Mouse (Mus musculus): ENCODE measurements around the gene Galnt14.

The Galnt14 gene

GRCm38 (mm10) chr17:73568204-73568603 is 142.0 kb downstream of the Galnt14 start:
- DNase-seq (ENCODE audit: low spot score) = no peak

GRCm38 (mm10) chr17:73561149-73561548 is 149.1 kb downstream of the Galnt14 start:
- DNase-seq (ENCODE audit: low spot score) = no peak

- DNase-seq (ENCODE audit: low spot score) = no peak
Observed at GRCm38 (mm10) chr17:73560208-73560784, 150.0 kb downstream of the Galnt14 start.

- DNase-seq (ENCODE audit: low spot score) = no peak
Observed at GRCm38 (mm10) chr17:73559498-73559897, 150.8 kb downstream of the Galnt14 start.

- no peak for DNase-seq (ENCODE audit: low spot score)
Observed at GRCm38 (mm10) chr17:73557101-73557500, 153.2 kb downstream of the Galnt14 start.

- DNase-seq (ENCODE audit: low spot score) = no peak
Observed at GRCm38 (mm10) chr17:73556436-73556835, 153.8 kb downstream of the Galnt14 start.

- no peak for DNase-seq (ENCODE audit: low spot score)
Observed at GRCm38 (mm10) chr17:73554668-73555067, 155.6 kb downstream of the Galnt14 start.

- no peak for DNase-seq (ENCODE audit: low spot score)
Observed at GRCm38 (mm10) chr17:73548783-73549566, 161.3 kb downstream of the Galnt14 start.

- no peak for DNase-seq (ENCODE audit: low spot score)
Observed at GRCm38 (mm10) chr17:73548119-73548518, 162.1 kb downstream of the Galnt14 start.

GRCm38 (mm10) chr17:73547483-73547882 is 162.8 kb downstream of the Galnt14 start:
- DNase-seq (ENCODE audit: low spot score) = no peak

GRCm38 (mm10) chr17:73541911-73542310 is 168.3 kb downstream of the Galnt14 start:
- no peak for DNase-seq (ENCODE audit: low spot score)

GRCm38 (mm10) chr17:73541233-73541570 is 169.1 kb downstream of the Galnt14 start:
- no peak for DNase-seq (ENCODE audit: low spot score)

GRCm38 (mm10) chr17:73540409-73541232 is 169.6 kb downstream of the Galnt14 start:
- DNase-seq (ENCODE audit: low spot score) = no peak

- DNase-seq (ENCODE audit: low spot score) = no peak
Observed at GRCm38 (mm10) chr17:73531896-73532295, 178.4 kb downstream of the Galnt14 start.

- DNase-seq (ENCODE audit: low spot score) = no peak
Observed at GRCm38 (mm10) chr17:73522169-73522568, 188.1 kb downstream of the Galnt14 start.

- no peak for DNase-seq (ENCODE audit: low spot score)
Observed at GRCm38 (mm10) chr17:73519350-73519749, 190.9 kb downstream of the Galnt14 start.

GRCm38 (mm10) chr17:73518359-73518758 is 191.9 kb downstream of the Galnt14 start:
- no peak for DNase-seq (ENCODE audit: low spot score)

- DNase-seq (ENCODE audit: low spot score) = no peak
Observed at GRCm38 (mm10) chr17:73515506-73515905, 194.7 kb downstream of the Galnt14 start.

GRCm38 (mm10) chr17:73514862-73515261 is 195.4 kb downstream of the Galnt14 start:
- DNase-seq (ENCODE audit: low spot score) = no peak

GRCm38 (mm10) chr17:73514258-73514657 is 196.0 kb downstream of the Galnt14 start:
- no peak for DNase-seq (ENCODE audit: low spot score)

GRCm38 (mm10) chr17:73512844-73513243 is 197.4 kb downstream of the Galnt14 start:
- no peak for DNase-seq (ENCODE audit: low spot score)

GRCm38 (mm10) chr17:73507804-73508535 is 202.3 kb downstream of the Galnt14 start:
- DNase-seq (ENCODE audit: low spot score) = no peak
